Mouse (Mus musculus): ENCODE data around the gene Gpr26.
A peak's percentile ranks its signal among the peaks of the same experiment; 100 is the strongest.

Gpr26 gene

GRCm38 (mm10) chr7:131966023-131966915 is at the start of gene Gpr26:
Gene Gpr26, plus strand, starts transcription at chr7:131966460.
- peak; percentile 54 to 65 for DNase-seq (ENCODE audit: low spot score in 2 of 2)

DNA sequence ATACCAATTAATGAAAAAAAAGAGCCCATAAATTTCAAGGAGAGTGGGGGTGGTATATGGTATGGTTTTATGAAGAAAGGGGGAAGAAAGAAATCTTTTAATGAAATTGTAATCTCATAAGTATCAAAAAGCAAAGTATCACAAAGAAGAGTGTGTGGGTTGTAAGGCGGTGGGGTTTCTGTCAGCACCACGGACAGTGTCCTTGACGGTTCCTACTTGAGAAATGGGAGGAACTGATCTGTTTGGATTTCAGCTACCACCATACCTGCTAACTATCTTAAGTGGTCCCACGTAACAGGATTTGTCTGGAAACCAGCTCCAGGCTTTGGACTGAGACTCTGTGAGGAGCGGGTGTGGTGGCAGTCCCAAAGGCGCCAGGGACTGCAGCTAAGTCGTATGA is 48.9 kb upstream of the Gpr26 start:
- no peak for DNase-seq (ENCODE audit: low spot score in 2 of 2)

DNA sequence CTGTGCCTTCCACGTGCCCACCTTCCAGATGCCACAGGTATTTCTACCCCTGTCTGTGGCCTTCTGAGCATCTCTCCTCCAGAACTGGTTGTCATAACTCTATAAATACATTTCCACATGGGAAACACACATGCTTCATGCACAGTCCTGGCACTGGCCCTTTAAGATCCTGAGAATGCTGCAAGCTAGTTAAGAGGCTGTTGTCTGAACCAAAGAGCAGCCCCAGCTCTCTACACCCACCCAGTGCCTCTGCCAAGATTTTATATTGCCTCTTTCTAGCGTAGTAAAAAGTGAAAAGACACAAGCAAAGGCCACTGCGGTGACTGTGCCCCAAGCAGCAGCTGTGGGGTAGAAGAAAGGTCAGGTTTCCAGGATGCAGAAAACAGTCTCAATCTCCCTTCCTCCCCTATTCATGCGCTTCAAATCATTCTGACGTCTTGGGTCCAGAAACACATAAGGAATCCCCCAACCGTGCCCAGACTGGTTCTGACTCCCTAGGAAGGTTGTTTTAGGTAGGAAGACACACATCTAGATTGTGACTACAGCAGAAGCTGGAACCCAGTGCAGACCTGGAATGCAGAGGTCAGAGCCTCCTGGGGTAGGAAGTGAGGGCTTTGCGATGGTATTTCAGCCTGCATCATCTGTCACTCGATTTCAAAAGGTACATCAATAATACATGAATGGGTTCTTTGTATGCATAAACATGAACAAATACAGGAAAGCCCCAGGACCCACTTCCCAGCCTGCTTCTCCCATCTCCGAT is 38.8 kb upstream of the Gpr26 start:
- DNase-seq (ENCODE audit: low spot score in 2 of 2), result no peak

GRCm38 (mm10) chr7:131937611-131938010 is 28.6 kb upstream of the Gpr26 start:
- DNase-seq (ENCODE audit: low spot score in 2 of 2), result peak in 1 of 2 experiments; percentile 14

DNA sequence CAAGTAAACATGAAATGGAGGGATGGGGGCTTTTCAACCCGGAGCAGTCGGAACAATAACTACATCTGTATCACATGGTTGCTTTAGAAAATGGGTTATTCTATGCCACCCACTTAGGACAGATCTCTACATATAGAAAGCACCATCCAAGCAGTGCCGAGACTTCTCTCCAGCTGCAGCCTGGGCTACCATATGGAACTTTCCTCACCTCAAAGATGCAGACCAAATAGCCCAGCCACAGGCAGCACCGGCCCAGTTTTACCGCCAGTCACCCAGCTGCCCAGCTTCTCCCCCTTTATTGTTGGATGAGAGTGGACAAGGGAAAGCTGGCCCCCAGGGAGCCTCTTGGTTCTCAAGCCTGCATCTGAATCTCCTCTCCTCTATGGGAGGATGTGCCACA is 15.1 kb upstream of the Gpr26 start:
- DNase-seq (ENCODE audit: low spot score in 2 of 2), result no peak

- no peak for DNase-seq (ENCODE audit: low spot score in 2 of 2)
Measured at GRCm38 (mm10) chr7:131953402-131953801, 12.9 kb upstream of the Gpr26 start.

DNA sequence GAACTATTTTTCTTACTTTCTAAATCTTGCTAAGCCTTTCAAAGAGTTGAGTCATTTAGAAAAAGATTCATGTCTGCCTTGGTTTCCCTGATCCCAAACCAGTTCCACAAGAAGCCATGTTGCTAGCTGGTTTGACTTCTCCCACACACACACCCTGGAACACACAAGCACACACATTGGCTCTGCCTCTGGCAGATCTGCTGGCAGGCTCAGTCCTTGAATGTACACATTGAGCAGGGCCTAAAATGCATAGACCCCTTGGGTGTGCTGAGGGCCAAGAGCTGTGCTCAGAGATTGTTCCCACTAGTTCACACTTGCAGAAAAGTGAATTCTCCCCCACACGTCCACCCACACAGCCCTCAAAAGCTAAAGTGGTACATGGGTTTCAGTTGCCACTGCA is 7.6 kb upstream of the Gpr26 start:
- no peak for DNase-seq (ENCODE audit: low spot score in 2 of 2)

GRCm38 (mm10) chr7:131960551-131960950 is 5.7 kb upstream of the Gpr26 start:
- DNase-seq (ENCODE audit: low spot score in 2 of 2), result no peak

GRCm38 (mm10) chr7:131966916-131967494 is 745 bp downstream of the Gpr26 start:
- peak in 1 of 2 experiments; percentile 61 for DNase-seq (ENCODE audit: low spot score in 2 of 2)

GRCm38 (mm10) chr7:131970255-131970654 is 4.0 kb downstream of the Gpr26 start:
- peak in 1 of 2 experiments; percentile 54 for DNase-seq (ENCODE audit: low spot score in 2 of 2)

DNA sequence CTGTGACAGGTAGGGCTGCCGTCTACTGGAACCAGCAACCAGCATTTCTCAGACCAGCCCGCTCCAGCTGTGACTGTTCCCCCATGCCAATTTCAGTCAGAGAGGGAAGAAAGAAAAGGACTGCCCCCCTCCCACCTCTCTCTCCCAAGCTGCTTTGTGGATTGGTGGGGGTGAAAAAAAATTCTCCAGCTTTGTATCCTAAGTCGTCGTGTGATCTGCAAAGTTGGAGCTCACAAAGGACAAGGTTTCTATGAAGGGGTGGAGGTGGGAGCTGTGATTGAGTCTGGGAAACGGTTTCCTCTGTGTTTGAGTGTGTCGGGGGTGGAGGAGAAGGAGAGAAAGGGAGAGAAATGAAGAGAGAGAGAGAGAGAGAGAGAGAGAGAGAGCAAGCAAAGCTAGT is 9.6 kb downstream of the Gpr26 start:
- no peak for DNase-seq (ENCODE audit: low spot score in 2 of 2)

- DNase-seq (ENCODE audit: low spot score in 2 of 2), result no peak
Measured at GRCm38 (mm10) chr7:131978609-131979008, 12.3 kb downstream of the Gpr26 start.

GRCm38 (mm10) chr7:131989056-131989455 is 22.8 kb downstream of the Gpr26 start:
- DNase-seq (ENCODE audit: low spot score in 2 of 2), result no peak

- no peak for DNase-seq (ENCODE audit: low spot score in 2 of 2)
Measured at GRCm38 (mm10) chr7:131992226-131992625, 26.0 kb downstream of the Gpr26 start.

DNA sequence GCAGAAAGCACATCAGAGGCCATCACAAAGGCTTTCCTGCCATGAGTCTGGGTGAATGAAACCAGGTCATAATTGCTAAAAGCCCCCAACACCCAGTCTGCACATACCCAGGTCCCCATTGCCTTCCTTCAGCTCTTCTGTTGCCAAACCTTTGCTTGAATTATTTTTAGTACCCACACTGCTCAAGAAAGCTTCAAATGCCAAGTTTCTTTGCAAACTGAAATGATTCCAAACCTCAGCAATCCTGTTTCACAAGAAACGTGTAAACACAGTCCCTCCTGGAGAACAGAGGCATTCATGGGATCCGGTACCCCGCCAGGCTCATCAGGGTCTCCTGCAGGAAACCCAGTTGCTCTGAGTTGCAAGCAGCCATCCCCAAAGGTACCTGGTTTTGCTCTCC is 26.6 kb downstream of the Gpr26 start:
- no peak for DNase-seq (ENCODE audit: low spot score in 2 of 2)

DNA sequence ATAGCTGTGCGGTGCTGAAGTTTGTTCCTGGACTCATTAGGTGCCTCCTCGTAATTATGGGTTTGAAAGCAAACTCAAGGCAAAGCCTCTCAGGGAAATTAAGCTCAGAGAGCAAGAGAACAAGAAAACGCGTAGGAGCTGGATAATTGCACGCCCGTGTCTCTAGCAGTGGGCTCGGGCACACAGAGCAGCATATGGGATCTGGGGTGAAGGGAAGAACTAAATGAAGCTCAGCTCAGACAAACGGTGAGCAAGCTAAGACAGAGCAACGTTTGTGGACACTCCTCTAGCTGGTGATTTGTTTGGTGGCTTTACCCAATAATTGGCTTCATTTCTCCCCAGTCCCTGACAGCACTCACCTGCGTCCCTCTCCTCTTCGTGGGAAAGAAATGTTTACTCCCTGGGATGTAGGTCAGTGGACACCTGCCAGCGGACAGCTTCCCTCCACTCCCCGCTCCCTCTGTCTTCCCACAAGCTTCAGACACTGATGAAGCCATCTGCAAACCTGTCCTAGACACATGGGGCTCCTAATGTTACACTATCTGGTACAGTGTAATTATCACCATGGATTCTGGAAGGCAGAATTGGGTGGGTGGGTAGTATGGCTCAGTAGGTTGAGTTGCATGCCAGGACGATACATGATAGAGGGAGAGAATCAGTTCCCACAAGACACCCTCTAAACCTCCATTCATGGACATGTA is 39.9 kb downstream of the Gpr26 start:
- DNase-seq (ENCODE audit: low spot score in 2 of 2), result no peak

- DNase-seq (ENCODE audit: low spot score in 2 of 2), result no peak
Measured at GRCm38 (mm10) chr7:132009002-132009401, 42.7 kb downstream of the Gpr26 start.

DNA sequence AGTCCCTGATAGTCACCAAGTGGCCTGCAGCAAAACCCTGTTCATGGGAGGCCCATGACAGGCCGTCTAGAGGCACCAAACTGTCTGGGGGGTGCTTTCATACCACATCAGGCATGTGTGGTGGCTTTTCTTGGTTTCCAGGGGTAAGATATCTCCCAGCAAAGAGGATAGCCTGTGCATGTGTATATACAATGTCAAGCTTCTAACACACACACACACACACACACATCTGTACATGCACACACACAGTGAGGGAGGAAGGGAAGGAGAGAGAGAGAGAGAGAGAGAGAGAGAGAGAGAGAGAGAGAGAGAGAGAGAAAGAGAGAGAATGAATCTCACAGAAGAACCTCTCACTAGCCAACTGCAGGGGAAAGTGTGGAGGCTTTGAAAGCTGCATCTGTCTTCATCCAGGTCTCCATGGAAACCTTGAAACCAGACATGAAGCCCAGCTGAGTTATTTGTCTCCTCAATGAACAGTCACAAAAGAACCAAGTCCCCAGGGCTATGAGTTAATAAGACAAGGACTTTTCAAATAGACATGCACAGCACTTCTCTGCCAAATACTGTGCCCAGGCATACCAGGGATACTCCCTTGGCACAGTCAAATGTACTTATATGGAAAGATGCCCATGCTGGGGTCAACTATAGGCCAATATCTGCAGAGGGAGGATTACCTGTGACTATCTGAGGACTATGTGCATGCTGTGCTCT is 46.9 kb downstream of the Gpr26 start:
- DNase-seq (ENCODE audit: low spot score in 2 of 2), result peak; percentile 25 to 28

DNA sequence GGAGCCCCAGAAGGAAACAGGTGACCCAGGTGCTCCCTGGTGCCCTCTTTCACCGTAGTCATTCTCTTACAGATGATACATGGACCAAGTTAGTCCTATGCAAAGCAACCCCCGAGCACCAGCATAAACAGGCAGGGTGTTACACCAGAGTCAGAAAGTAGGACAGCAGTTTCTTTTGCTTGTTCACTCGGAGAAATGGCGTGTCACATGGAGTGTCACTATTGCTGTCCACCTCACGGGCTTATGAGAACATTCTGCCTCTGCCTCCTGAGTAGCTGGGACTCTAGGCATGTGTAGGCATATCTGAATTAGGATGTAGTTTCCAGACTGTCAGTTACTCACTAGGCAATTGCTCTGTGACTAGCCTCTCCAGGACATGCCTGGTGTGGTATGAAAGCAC is 47.7 kb downstream of the Gpr26 start:
- DNase-seq (ENCODE audit: low spot score in 2 of 2), result no peak

DNA sequence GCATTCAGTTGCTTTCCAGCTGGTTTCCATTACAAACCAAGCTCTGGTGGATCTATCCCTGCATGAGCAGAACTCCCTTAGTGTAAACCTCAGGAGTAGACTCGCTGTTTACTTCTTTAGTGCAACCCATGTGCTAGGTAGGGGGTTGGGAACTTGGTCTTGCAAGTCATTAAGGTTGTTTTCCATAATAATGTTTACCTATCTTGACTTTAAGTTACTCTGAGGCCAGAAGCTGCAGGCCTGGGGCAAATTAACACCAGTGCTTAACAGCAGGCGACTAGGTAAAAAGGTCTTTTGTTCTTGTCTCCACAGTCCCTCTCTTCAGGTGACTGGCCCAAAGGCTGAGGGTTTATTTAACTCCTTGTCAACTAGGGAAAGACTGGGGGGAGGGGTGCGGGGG is 48.9 kb downstream of the Gpr26 start:
- no peak for DNase-seq (ENCODE audit: low spot score in 2 of 2)

DNA sequence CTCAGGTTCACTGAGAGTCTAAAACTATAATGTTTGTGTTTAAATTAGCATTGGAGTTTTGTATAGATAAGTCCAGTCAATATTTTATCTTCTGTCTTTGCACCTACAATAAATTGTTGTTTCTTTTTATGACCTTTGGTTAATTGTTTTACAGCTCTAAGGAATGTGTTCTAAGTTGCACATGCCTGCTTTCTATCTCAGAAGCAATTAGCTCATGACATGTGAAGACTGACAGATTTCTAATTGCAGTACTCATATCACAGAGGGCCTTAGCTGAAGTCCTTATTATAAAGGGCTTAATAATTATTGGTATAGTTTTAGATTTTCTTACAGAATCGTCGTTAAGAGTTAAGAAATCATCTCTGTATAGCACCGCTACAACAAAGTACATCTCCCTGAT is 49.7 kb downstream of the Gpr26 start:
- no peak for DNase-seq (ENCODE audit: low spot score in 2 of 2)
